Mouse (Mus musculus): ENCODE results near the gene Ppp1r18. TPM values are rescaled to one million over a fixed set of nuclear protein-coding genes. Genes with fewer than 3 reads are reported as not detected.

Gene Ppp1r18
- polyA plus RNA-seq, 1 experiment, result 78.4 TPM

DNA sequence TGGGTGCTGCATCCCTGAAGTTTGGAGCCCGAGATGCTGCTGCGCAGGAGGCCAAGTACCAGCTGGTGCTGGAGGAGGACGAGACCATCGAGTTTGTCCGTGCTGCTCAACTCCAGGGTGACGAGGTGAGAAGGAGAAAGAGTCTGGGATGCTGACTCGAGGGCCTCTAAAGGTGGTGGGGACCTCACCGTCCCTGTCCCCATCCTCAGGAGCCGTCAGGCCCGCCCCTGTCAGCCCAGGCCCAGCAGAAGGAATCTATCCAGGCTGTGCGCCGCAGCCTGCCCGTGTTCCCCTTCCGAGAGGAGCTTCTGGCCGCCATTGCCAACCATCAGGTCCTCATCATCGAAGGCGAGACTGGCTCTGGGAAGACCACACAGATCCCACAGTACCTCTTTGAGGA lies 17.5 kb downstream of the Ppp1r18 start:
- H3K27ac ChIP-seq (ENCODE audit: control insufficient read depth, insufficient read depth, low read depth, low read length, poor library complexity), result no peak overlapping the region
- peaks cover 2% of the 10 kb centered on the region; the same call in 1 of the 2 replicates for H3K4me1 ChIP-seq (ENCODE audit: control insufficient read depth, insufficient read depth, low read length)
- TF ChIP-seq CTCF (IDR thresholded peaks at IDR 0.05; ENCODE audit: control insufficient read depth, insufficient read depth, low read length), result no peak
- no peak for TF ChIP-seq POLR2A (IDR thresholded peaks at IDR 0.05; ENCODE audit: borderline replicate concordance, control insufficient read depth, low read depth, low read length)
- H3K4me3 ChIP-seq (replicated peaks; ENCODE audit: control insufficient read depth, low read depth, low read length), result no peak overlapping the region
- 90% methylated on average over 17 of the region's 17 CpGs for WGBS

DNA sequence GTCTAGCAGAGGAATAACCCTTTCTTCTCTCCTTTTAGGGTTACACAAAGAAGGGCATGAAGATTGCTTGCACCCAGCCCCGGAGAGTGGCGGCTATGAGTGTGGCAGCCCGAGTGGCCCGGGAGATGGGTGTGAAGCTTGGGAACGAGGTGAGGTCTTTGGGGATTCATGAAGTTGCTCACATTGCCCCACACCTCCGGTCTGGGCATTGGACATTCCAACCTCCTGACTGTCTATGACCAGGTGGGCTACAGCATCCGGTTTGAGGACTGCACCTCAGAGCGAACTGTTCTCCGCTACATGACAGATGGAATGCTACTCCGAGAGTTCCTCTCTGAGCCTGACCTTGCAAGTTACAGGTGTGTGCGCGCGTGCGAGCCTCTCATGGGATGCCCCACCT lies 18.4 kb downstream of the Ppp1r18 start:
- H3K4me3 ChIP-seq (replicated peaks; ENCODE audit: control insufficient read depth, low read depth, low read length), result no peak overlapping the region
- H3K27ac ChIP-seq (ENCODE audit: control insufficient read depth, insufficient read depth, low read depth, low read length, poor library complexity), result no peak overlapping the region
- H3K4me1 ChIP-seq (ENCODE audit: control insufficient read depth, insufficient read depth, low read length), result peaks cover 2% of the 10 kb centered on the region; the same call in 1 of the 2 replicates
- TF ChIP-seq POLR2A (IDR thresholded peaks at IDR 0.05; ENCODE audit: borderline replicate concordance, control insufficient read depth, low read depth, low read length) (no peak), CTCF (IDR thresholded peaks at IDR 0.05; ENCODE audit: control insufficient read depth, insufficient read depth, low read length) (no peak)
- WGBS, result 94% methylated on average over 14 of the region's 14 CpGs

DNA sequence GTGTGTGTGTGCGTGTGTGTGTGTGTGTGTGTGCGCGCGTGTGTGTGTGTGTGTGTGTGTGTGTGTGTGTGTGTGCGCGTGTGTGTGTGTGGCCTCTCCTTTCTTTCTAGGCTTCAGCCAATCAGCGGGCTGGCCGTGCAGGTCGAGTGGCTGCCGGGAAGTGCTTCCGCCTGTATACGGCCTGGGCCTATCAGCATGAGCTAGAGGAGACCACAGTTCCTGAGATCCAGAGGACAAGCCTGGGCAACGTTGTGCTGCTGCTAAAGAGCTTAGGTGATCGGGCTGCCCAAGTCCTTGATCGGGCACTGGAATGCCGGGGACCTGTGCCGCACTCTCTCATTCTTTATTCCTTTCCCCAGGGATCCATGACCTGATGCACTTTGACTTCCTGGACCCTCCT lies 22.3 kb downstream of the Ppp1r18 start:
- WGBS, result 79% methylated on average over 17 of the region's 17 CpGs
- no peak overlapping the region for H3K4me3 ChIP-seq (replicated peaks; ENCODE audit: control insufficient read depth, low read depth, low read length)
- TF ChIP-seq CTCF (IDR thresholded peaks at IDR 0.05; ENCODE audit: control insufficient read depth, insufficient read depth, low read length) (no peak), POLR2A (IDR thresholded peaks at IDR 0.05; ENCODE audit: borderline replicate concordance, control insufficient read depth, low read depth, low read length) (no peak)
- no peaks in the 10 kb centered on the region for H3K4me1 ChIP-seq (ENCODE audit: control insufficient read depth, insufficient read depth, low read length)
- no peak overlapping the region for H3K27ac ChIP-seq (ENCODE audit: control insufficient read depth, insufficient read depth, low read depth, low read length, poor library complexity)

DNA sequence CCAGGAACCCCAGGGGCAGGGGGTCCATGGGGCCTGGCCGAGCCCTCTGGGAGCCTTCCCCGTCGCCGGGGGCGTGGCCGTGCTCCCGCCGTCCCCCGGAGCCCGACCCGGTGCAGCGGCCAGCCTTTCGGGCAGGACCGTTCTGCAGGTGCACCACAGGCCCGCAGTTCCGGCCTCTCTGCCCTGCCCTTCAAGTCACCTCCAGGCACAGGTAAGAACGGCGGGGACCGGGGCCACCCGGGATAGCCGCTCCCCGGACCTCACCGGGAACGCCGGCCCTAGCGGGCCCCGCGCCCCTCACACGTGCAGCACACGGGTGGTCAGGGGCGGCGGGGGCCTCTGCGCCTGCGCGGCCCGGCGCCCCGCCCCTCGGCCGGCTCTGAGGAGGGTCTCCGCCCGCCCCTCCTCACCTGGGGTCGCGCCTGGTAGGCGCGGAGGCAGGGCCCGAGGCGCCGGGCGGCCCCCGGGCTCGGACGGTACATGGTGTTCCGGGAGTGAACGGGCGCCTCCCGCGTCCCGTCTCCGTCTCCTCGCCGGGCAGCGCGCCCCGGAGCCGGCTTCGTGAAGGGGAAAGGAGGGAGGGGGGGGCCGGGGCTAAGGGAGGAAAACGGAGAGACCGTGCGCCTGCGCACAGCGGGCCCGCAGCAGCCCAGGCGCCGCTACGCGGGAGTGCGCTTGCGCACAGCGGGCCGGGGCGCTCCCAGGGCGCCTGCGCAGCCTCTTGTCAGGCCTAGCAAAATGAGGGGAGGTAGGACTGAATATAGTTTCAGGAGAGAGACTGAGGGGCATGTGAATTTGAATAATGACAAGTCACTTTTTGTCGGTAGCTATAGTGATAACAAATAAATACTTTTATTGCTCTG lies 31.6 kb downstream of the Ppp1r18 start, which contains the start of gene 2310061I04Rik:
Gene 2310061I04Rik (minus strand): TSS at position 651 of the 863 bp plus-strand sequence.
- H3K4me1 ChIP-seq (ENCODE audit: control insufficient read depth, insufficient read depth, low read length), result peaks cover 2% of the 10 kb centered on the region; the same call in 1 of the 2 replicates
- H3K27ac ChIP-seq (ENCODE audit: control insufficient read depth, insufficient read depth, low read depth, low read length, poor library complexity), result peak within 1 kb of the TSS; percentile 91
- H3K4me3 ChIP-seq (replicated peaks; ENCODE audit: control insufficient read depth, low read depth, low read length), result peak within 1 kb of the TSS; percentile 64
- no peak for TF ChIP-seq CTCF (IDR thresholded peaks at IDR 0.05; ENCODE audit: control insufficient read depth, insufficient read depth, low read length)
- peak; percentile 17; the same call in 1 of the 2 replicates for TF ChIP-seq POLR2A (IDR thresholded peaks at IDR 0.05; ENCODE audit: borderline replicate concordance, control insufficient read depth, low read depth, low read length)
- under 1% methylated on average over 86 of the region's 86 CpGs for WGBS

DNA sequence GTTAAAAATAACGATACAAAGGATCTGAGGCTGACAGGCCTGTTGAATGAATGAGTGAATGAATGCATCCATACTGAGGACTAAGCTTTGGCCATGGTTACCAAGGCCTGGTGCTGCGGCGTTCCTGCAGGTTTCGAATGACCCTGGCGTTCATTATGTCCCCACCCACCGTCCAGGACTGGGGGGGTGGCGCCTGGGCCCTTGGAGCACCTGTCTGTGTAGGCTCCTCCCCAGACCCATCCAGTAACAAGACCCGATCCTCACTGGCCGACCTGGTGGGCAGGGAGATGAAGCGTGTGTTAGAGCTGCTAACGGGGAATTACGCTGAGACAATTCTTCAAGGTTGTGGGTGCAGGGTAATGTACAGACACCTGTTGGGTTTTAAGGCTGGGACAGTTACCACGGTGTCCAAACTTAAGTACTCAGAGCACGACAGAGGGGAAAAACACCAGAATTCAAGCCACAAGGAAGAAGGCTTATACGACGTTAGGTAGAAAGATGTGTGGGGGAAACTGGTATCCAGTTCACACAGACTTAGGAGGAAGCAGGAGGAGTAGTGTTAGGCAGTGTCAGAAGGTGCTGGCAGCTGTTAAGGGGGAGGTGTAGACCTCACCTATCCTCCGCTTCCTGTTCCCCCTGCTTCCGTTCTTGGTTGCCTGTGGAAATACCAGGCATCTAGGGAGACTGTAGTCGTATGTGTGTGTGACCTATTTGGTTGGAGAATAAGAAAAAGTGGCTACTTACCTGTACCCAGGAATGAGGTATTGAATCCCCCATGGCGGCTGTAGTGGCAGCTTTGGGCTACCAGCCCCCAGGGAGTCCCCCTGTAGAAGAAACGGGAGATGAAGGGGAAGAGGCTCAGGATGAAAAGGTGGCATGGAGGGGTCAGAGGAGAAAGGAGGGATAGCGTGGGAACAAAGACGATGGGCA lies 32.5 kb downstream of the Ppp1r18 start:
- Histone ChIP-seq H3K4me1 (ENCODE audit: control insufficient read depth, insufficient read depth, low read length) (peaks cover 2% of the 10 kb centered on the region; the same call in 1 of the 2 replicates), H3K4me3 (replicated peaks; ENCODE audit: control insufficient read depth, low read depth, low read length) (peak overlapping the region; percentile 19), H3K27ac (ENCODE audit: control insufficient read depth, insufficient read depth, low read depth, low read length, poor library complexity) (no peak overlapping the region; the same call in 1 of the 2 replicates)
- TF ChIP-seq POLR2A (IDR thresholded peaks at IDR 0.05; ENCODE audit: borderline replicate concordance, control insufficient read depth, low read depth, low read length) (no peak), CTCF (IDR thresholded peaks at IDR 0.05; ENCODE audit: control insufficient read depth, insufficient read depth, low read length) (no peak)
- 33% methylated on average over 23 of the region's 23 CpGs for WGBS

DNA sequence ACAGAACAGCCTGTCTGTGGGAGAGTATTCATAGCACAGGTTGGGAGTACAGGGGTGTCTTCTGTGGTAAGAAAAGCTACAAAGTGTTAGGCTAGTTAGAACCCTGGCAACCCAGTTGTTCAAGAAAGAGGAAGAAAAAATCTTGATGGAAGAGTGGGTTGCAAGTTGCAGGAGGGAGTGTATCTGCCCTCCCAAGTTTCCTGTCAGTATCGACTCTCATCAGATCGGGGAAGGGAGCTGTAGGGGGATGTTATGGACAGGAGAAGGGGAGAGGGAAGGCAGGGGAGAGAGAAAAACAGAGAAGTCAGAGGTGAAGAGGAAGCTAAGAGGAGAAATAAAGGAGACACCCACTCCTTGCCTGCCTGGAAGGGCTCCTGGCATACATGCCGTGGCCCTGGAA lies 35.2 kb downstream of the Ppp1r18 start:
- Histone ChIP-seq H3K4me1 (ENCODE audit: control insufficient read depth, insufficient read depth, low read length) (peaks cover 3% of the 10 kb centered on the region; the same call in 1 of the 2 replicates), H3K27ac (ENCODE audit: control insufficient read depth, insufficient read depth, low read depth, low read length, poor library complexity) (no peak overlapping the region), H3K4me3 (replicated peaks; ENCODE audit: control insufficient read depth, low read depth, low read length) (no peak overlapping the region)
- no peak for TF ChIP-seq POLR2A (IDR thresholded peaks at IDR 0.05; ENCODE audit: borderline replicate concordance, control insufficient read depth, low read depth, low read length)
- no peak for TF ChIP-seq CTCF (IDR thresholded peaks at IDR 0.05; ENCODE audit: control insufficient read depth, insufficient read depth, low read length)
- WGBS, result 18% methylated on average over 3 of the region's 3 CpGs

DNA sequence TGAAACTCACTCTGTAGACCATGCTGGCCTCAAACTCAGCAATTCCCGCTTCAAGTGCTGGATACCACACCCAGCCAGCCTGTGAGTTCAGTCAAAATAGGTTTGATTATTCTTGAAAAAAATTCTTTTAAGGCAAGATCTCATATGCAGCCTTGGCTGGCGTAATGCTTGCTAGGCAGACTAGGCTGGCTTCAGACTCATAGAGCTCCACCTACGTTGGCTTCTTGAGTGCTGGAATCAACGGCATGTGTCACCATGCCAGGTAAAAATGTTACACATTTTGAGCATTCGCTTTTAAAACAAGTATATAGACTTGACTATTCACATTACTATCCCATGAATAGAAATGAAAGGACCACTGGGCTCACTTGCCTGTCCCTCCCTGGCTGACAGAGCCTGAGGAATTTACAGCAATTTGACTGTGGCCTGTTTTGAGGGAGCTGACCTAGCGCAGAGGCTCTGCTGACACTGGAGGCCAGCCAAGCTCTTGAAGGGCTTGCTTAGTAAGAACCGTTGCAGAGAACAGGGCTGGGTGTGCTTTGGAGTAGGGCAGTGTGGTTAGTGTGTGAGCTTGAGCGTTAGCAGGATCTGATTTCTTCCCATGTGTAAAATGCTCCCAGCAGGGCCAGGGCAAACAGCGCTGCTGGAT lies 38.1 kb downstream of the Ppp1r18 start:
- Histone ChIP-seq H3K27ac (ENCODE audit: control insufficient read depth, insufficient read depth, low read depth, low read length, poor library complexity) (no peak overlapping the region), H3K4me3 (replicated peaks; ENCODE audit: control insufficient read depth, low read depth, low read length) (no peak overlapping the region), H3K4me1 (ENCODE audit: control insufficient read depth, insufficient read depth, low read length) (peaks cover 1% of the 10 kb centered on the region; the same call in 1 of the 2 replicates)
- WGBS, result 49% methylated on average over 9 of the region's 9 CpGs
- TF ChIP-seq POLR2A (IDR thresholded peaks at IDR 0.05; ENCODE audit: borderline replicate concordance, control insufficient read depth, low read depth, low read length) (no peak), CTCF (IDR thresholded peaks at IDR 0.05; ENCODE audit: control insufficient read depth, insufficient read depth, low read length) (no peak)
